Mouse (Mus musculus): ENCODE measurements around the gene Srp68.

Gene Srp68

DNA sequence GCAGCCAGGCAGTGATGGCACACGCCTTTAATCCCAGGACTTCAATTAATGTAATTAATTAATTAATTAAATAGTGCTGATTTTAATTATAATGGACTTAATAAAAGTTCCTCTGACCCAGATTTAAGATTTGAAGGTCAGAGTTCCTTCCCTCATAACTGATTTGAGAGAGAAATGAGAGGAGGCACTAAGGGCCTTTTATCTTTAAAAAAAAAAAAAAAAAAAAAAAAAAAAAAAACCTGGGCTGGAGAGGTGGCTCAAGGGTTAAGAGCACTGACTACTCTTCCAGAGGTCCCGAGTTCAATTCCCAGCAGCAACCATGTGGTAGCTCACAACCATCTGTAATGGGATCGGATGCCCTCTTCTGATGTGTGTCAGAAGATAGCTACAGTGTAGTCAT lies 65.4 kb downstream of the Srp68 start:
- no peak for DNase-seq (ENCODE audit: extremely low spot score)

DNA sequence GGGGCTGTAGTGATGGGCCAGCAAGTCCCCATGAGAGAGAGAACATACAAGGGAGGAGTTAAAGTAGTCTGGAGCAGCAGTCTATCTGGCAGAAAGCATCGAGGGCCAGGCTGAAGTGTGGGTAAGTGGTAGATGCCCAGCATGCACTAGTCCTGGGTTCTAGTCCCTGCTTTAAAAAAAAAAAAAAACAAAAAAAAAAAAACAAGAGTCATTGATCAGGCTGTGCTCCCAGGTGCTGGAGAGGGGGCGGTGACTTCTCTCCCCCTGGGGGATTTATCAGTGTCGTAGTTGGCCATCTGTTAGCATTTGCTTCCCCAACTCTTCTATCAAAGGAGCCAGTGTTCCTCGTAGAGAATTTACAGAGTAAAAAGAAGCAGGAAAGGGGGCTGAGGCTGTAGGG lies 67.3 kb downstream of the Srp68 start:
- no peak for DNase-seq (ENCODE audit: extremely low spot score)

DNA sequence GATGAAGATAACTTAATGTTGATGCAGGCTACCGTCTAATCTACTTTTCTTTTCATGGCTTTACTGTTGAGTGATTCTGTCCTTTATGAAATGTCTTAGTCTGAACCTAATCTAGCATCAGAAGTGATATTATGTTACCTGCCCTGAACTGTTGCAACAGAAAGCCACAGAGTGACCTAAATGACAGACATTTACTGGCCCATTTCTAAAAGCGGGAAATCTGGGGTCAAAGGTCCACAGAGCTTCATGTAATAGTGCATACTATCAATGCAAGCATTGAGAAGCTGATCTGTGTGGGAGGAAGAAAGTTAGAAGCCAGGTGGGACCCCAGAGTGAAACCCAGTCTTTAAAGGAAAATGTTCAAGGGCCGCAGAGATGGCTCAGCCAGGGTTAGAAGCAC lies 70.9 kb downstream of the Srp68 start:
- DNase-seq (ENCODE audit: extremely low spot score): no peak

DNA sequence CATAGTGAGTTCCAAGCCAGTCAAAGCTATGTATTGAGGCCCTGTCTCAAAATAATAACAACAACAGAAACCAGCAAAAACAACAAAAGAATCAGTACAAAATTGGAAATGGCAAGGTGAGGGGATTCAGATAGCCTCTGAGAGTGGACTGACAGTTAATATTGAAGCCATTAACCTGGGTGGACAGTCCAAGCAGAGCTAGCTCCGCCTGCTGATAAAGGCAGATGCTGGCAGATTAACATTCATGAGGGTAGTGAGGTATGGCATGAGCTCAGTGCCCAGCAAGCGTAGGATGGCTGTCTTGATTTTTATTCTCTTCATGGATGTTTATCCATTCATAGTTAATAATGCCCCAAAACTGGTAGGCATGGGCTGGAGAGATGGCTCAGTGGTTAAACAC lies 72.9 kb downstream of the Srp68 start:
- no peak for DNase-seq (ENCODE audit: extremely low spot score)

DNA sequence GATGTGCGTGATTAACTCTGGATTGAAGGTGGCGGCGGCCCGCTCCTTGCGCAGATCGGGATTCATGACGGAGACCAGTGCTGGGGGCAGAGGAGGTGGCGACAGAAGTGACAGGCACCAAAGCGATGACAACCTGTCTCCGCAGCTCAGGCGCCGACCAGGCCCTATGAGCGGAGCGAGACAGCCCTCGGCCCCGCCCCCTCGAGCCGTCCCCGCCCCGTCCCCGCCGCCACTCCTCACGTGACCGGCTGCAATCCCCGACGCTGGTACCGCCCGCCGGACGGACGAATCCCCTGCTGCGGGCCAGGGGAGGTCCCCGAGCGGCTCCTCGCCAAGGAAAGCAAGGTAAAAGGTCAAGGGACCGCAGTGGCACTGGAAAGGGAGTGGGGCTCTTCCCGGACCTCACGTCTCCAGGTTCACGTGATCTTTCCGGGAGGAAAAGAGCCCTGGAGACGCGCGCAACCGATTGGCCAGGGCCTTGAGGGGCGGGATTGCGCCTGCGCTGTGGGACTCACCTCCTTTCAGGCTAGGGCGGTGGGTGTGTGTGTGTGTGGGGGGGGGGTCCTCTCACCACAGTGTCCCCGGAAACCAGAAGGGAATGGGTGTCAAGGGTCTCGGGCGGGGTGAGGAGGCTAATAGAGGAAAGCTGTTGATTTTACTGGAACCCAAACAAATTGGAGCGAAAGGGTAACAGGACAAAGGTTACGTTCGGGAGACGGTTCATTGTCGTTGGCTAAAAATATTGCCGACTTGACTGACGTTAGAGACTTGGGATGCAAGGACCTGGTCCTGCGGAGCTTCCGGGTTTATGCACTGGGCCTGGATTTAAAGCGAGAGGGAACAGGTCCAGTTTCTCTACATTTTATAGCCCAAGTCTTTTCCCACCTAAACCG lies 75.1 kb downstream of the Srp68 start, which contains the start of the genes Ten1 and Acox1:
Gene Ten1, plus strand, starts transcription at position 217 of the 893 bp plus-strand sequence.
Gene Acox1, minus strand, starts transcription at position 407 of the 893 bp plus-strand sequence.
- DNase-seq (ENCODE audit: extremely low spot score): peak; percentile 99

DNA sequence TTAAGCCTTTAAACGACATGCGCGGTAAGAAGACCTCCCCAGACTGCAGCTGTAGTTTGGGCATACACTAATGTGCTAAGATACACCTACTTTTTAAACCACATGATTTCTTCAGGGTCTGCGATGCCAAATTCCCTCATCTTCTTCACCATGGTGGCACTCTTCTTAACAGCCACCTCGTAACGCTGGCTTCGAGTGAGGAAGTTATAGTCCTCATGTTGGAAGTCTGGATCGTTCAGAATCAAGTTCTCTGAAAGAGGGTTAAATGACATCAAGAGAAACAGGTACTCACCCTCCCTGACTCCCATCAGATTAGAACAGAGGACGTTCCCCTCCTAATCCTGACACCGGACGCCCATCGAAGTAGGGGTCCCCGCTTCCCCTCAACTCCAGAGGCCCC lies 75.9 kb downstream of the Srp68 start:
- DNase-seq (ENCODE audit: extremely low spot score): no peak

DNA sequence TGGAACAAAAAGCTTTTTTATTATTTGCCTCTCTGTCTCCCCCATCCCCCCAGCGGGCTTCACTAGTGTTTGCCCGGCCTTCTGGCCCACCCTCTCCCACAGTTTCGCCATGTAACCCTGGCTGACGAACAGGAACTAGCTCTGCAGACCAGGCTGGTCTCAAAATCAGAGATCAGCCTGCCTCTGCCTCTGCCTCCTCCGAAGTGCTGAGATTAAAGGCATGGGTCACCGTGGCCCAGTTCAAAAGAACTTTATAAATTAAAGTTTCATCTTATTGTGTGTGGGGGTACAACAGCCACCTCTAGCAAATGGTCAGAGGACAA lies 76.5 kb downstream of the Srp68 start:
- DNase-seq (ENCODE audit: extremely low spot score): no peak

DNA sequence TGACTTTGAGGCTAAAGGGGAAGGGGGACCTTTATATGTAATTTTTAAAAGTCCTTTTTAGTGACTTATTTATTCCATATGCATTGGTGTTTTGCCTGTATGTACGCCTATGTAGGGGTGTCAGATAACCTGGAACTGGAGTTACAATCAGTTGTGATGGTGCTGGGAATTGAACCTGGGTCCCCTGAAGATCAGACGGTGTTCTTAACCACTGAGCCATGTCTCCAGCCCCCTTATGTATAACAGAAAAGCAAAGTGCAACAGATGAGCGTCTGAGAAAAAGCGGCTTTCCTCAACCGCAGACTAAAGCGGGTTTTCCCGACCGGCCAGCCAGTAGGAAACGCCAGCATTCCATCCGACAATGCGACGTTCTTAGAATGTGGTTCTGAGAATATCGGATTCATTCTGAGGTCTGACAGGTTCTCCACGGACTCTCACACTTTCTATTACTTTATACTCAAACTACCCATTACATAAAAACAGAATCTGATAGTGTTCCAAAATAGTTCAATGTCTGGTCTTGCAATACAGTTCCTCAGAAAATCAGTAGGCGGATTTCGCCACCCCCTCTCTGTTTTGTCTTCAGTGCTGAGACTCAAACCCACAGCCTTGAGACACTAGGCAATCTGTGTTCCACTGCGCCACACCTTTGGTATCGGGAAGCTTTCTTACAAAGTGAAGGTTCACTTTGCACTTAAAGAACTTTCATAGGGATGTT lies 77.0 kb downstream of the Srp68 start:
- no peak for DNase-seq (ENCODE audit: extremely low spot score)

DNA sequence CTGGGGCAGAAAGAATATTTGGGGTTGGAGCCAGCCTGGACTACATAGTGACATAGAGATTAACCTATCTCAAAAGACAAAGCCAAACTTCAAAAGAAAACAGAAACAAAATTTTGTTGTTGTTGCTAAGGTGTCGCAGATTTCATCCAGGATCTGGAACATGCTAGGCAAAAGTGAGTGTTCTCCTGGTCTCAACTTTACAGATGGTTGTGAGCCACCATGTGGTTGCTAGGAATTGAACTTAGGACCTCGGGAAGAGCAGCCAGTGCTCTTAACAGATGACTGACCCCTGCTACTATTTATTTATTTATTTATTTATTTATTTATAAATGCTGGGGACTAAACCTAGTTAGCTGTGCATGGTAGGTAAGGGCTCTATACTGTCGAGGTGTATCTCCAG lies 77.7 kb downstream of the Srp68 start:
- no peak for DNase-seq (ENCODE audit: extremely low spot score)

DNA sequence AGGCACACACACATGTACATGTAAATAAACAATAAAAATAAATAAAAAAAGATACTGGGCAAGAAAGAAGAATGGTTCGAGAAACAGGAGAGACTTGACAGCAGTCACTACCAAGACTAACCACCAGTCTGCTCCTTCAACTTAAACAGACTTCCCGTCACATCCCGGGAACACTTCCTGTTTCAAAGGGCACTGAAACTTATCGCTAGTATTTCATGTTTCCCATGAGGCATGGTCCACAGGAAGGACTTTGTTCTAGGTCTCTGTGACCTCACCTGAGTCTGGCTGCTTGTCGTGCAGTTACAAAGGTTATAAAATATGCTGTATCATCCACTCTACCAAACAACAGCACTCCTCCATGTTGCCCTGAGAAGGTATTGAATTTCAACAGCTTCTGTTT lies 78.8 kb downstream of the Srp68 start:
- no peak for DNase-seq (ENCODE audit: extremely low spot score)
